Mouse (Mus musculus) intestine, embryonic 14.5 days (tissue): Measurements from ENCODE around the gene Cacna1h. TPM values are rescaled to one million over a fixed set of nuclear protein-coding genes. Genes with fewer than 3 reads are reported as not detected.

Experiments
- ATAC-seq: fragments of 200-750 bp; cut with Nextera tagmentation; replicated peaks from 2 replicates; pipeline ENCODE4 v1.8.0; 2017; ENCODE audit warnings: low read depth, moderate number of reproducible peaks, moderate TSS enrichment, moderate library complexity; ENCODE audit not compliant: low FRiP score, low TSS enrichment
- DNase-seq: peaks from one replicate; pipeline ENCODE4 v3.0.0-alpha.2; 2018; ENCODE audit warnings: low spot score
- H3K27ac ChIP-seq: fragments of 300-500 bp; sonication (generic); 2 replicates; pipeline ENCODE4 v1.5.1; 2014; ENCODE audit warnings: low read depth, mild to moderate bottlenecking, control low read depth
- H3K27me3 ChIP-seq: fragments of 300-500 bp; sonication (generic); replicated peaks from 2 replicates; pipeline ENCODE4 v1.6.1; 2014; ENCODE audit warnings: low read length, control low read depth; ENCODE audit not compliant: control insufficient read depth, insufficient read depth
- H3K36me3 ChIP-seq: fragments of 300-500 bp; sonication (generic); 2 replicates; pipeline ENCODE4 v1.6.1; 2014; ENCODE audit warnings: low read length, control low read depth; ENCODE audit not compliant: control insufficient read depth, insufficient read depth
- H3K4me1 ChIP-seq: fragments of 300-500 bp; sonication (generic); replicated peaks from 2 replicates; pipeline ENCODE4 v1.6.1; 2014; ENCODE audit warnings: low read length, control low read depth, mixed read lengths; ENCODE audit not compliant: control insufficient read depth, insufficient read depth
- H3K4me2 ChIP-seq: fragments of 300-500 bp; sonication (generic); 2 replicates; pipeline ENCODE4 v1.6.1; 2014; ENCODE audit warnings: low read length
- H3K4me3 ChIP-seq: fragments of 300-500 bp; sonication (generic); 2 replicates; pipeline ENCODE4 v1.5.1; 2014; ENCODE audit warnings: low read depth, low read length, control low read depth, mixed read lengths
- H3K9ac ChIP-seq: fragments of 300-500 bp; sonication (generic); 2 replicates; pipeline ENCODE4 v1.6.1; 2014; ENCODE audit warnings: mild to moderate bottlenecking, low read length
- H3K9me3 ChIP-seq: fragments of 300-500 bp; sonication (generic); 2 replicates; pipeline ENCODE4 v1.6.1; 2016; ENCODE audit warnings: low read length, control low read depth; ENCODE audit not compliant: control insufficient read depth
- WGBS: fragments of 180-500 bp; shearing (Covaris S2); extraction: QIAGEN DNeasy Blood & Tissue Kit; methylation state at CpG from one replicate; pipeline ENCODE4 v1.1.7; 2014; 5-methylcytosine and 5-hydroxymethylcytosine counted together
- polyA plus RNA-seq: library from polyadenylated mRNA; unstranded; fragments of >200 nt; fragmentation: Nextera tagmentation; extraction: Ambion mirVana; gene quantifications from 2 replicates; pipeline ENCODE4 v1.2.1, GENCODE M21; 2014

The Cacna1h gene
- polyA plus RNA-seq, 1 experiment from 2014 or later: 6.6 TPM

GRCm38 (mm10) chr17:25418926-25419325 lies 14.7 kb downstream of the Cacna1h start:
- Histone ChIP-seq H3K9me3 (no peaks in the 10 kb centered on the region), H3K9ac (no peak overlapping the region), H3K4me1 (peaks cover 39% of the 10 kb centered on the region), H3K27ac (no peak overlapping the region), H3K27me3 (no peaks in the 10 kb centered on the region), H3K36me3 (no peaks in the 10 kb centered on the region; the same call in 1 of the 2 replicates), H3K4me3 (no peak overlapping the region), H3K4me2 (no peak overlapping the region)
- ATAC-seq (no peak; the same call in 1 of the 2 replicates), DNase-seq (no peak)
- WGBS: 32% methylated on average over 9 of the region's 9 CpGs

- Histone ChIP-seq H3K9me3 (no peaks in the 10 kb centered on the region), H3K4me2 (no peak overlapping the region), H3K27ac (no peak overlapping the region), H3K4me1 (peaks cover 39% of the 10 kb centered on the region), H3K9ac (no peak overlapping the region), H3K4me3 (no peak overlapping the region), H3K27me3 (no peaks in the 10 kb centered on the region), H3K36me3 (no peaks in the 10 kb centered on the region)
- DNase-seq (no peak), ATAC-seq (no peak)
- WGBS: 73% methylated on average over 6 of the region's 6 CpGs
Observed at GRCm38 (mm10) chr17:25417990-25418389, 15.6 kb downstream of the Cacna1h start.

GRCm38 (mm10) chr17:25416219-25416618 lies 17.4 kb downstream of the Cacna1h start:
- H3K36me3 ChIP-seq: no peaks in the 10 kb centered on the region
- H3K27ac ChIP-seq: peak overlapping the region; percentile 17; the same call in 1 of the 2 replicates
- no peaks in the 10 kb centered on the region for H3K27me3 ChIP-seq
- H3K4me1 ChIP-seq: peaks cover 39% of the 10 kb centered on the region
- H3K9ac ChIP-seq: no peak overlapping the region
- H3K9me3 ChIP-seq: no peaks in the 10 kb centered on the region
- WGBS: 21% methylated on average over 3 of the region's 3 CpGs
- H3K4me3 ChIP-seq: no peak overlapping the region
- DNase-seq (peak; percentile 65), ATAC-seq (peak; percentile 37; the same call in 1 of the 2 replicates)
- H3K4me2 ChIP-seq: peak overlapping the region; percentile 0; the same call in 1 of the 2 replicates

GRCm38 (mm10) chr17:25415421-25415913 lies 18.1 kb downstream of the Cacna1h start:
- H3K4me2 ChIP-seq: no peak overlapping the region
- peak overlapping the region; percentile 17; the same call in 1 of the 2 replicates for H3K27ac ChIP-seq
- peak; percentile 50 for ATAC-seq
- no peaks in the 10 kb centered on the region for H3K36me3 ChIP-seq
- H3K27me3 ChIP-seq: no peaks in the 10 kb centered on the region
- no peaks in the 10 kb centered on the region for H3K9me3 ChIP-seq
- H3K9ac ChIP-seq: no peak overlapping the region
- no peak overlapping the region for H3K4me3 ChIP-seq
- DNase-seq: no peak
- H3K4me1 ChIP-seq: peaks cover 39% of the 10 kb centered on the region
- 0% methylated on average over 4 of the region's 6 CpGs for WGBS

- 31% methylated on average over 3 of the region's 3 CpGs for WGBS
- no peaks in the 10 kb centered on the region for H3K27me3 ChIP-seq
- no peak for ATAC-seq
Observed at GRCm38 (mm10) chr17:25414917-25415316, 18.7 kb downstream of the Cacna1h start.

GRCm38 (mm10) chr17:25414209-25414608 lies 19.4 kb downstream of the Cacna1h start:
- Histone ChIP-seq H3K27me3 (no peaks in the 10 kb centered on the region), H3K27ac (no peak overlapping the region), H3K9ac (no peak overlapping the region), H3K36me3 (no peaks in the 10 kb centered on the region), H3K4me3 (no peak overlapping the region), H3K4me1 (peaks cover 37% of the 10 kb centered on the region), H3K9me3 (no peaks in the 10 kb centered on the region), H3K4me2 (no peak overlapping the region)
- WGBS: 61% methylated on average over 4 of the region's 4 CpGs
- DNase-seq: no peak
- ATAC-seq: no peak

More at GRCm38 (mm10) chr17:25414917-25415316, 18.7 kb downstream of the Cacna1h start:
- peak overlapping the region; percentile 17; the same call in 1 of the 2 replicates for H3K27ac ChIP-seq
- no peaks in the 10 kb centered on the region for H3K9me3 ChIP-seq
- H3K36me3 ChIP-seq: no peaks in the 10 kb centered on the region
- H3K4me2 ChIP-seq: no peak overlapping the region
- H3K9ac ChIP-seq: no peak overlapping the region
- no peak overlapping the region for H3K4me3 ChIP-seq
- no peak for DNase-seq
- peaks cover 39% of the 10 kb centered on the region for H3K4me1 ChIP-seq

GRCm38 (mm10) chr17:25411251-25411650 lies 22.3 kb downstream of the Cacna1h start:
- no peak for ATAC-seq
- no peak overlapping the region for H3K27ac ChIP-seq
- no peak overlapping the region for H3K4me2 ChIP-seq
- H3K36me3 ChIP-seq: no peaks in the 10 kb centered on the region
- no peaks in the 10 kb centered on the region for H3K9me3 ChIP-seq
- no peak for DNase-seq
- no peak overlapping the region for H3K9ac ChIP-seq
- H3K4me3 ChIP-seq: no peak overlapping the region
- H3K4me1 ChIP-seq: peaks cover 39% of the 10 kb centered on the region
- 50% methylated on average over 4 of the region's 4 CpGs for WGBS
- no peaks in the 10 kb centered on the region for H3K27me3 ChIP-seq

GRCm38 (mm10) chr17:25410786-25411185 lies 22.8 kb downstream of the Cacna1h start:
- Histone ChIP-seq H3K4me3 (no peak overlapping the region), H3K4me2 (no peak overlapping the region), H3K27ac (no peak overlapping the region), H3K9ac (no peak overlapping the region), H3K9me3 (no peaks in the 10 kb centered on the region), H3K27me3 (no peaks in the 10 kb centered on the region), H3K4me1 (peaks cover 39% of the 10 kb centered on the region), H3K36me3 (no peaks in the 10 kb centered on the region)
- DNase-seq: no peak
- no peak for ATAC-seq
- WGBS: 40% methylated on average over 7 of the region's 7 CpGs

- 74% methylated on average over 6 of the region's 6 CpGs for WGBS
- DNase-seq: no peak
- no peak for ATAC-seq
- Histone ChIP-seq H3K4me3 (no peak overlapping the region), H3K27me3 (no peaks in the 10 kb centered on the region), H3K36me3 (no peaks in the 10 kb centered on the region), H3K9ac (no peak overlapping the region), H3K4me2 (no peak overlapping the region), H3K4me1 (peaks cover 39% of the 10 kb centered on the region), H3K27ac (no peak overlapping the region), H3K9me3 (no peaks in the 10 kb centered on the region)
Observed at GRCm38 (mm10) chr17:25410180-25410579, 23.4 kb downstream of the Cacna1h start.
